Mouse (Mus musculus) lung, postnatal 0 days (tissue): ENCODE results near the gene C2cd4c. TPM values are rescaled to one million over a fixed set of nuclear protein-coding genes. Genes with fewer than 3 reads are reported as not detected.

Source experiments
- ATAC-seq: fragments of 200-750 bp; cut with Nextera tagmentation; 2 replicates; pipeline ENCODE4 v1.8.0; 2017; ENCODE audit warnings: moderate library complexity
- DNase-seq: peaks from one replicate; pipeline ENCODE4 v3.0.0-alpha.2; 2016; ENCODE audit warnings: low spot score
- H3K27ac ChIP-seq: fragments of 300-500 bp; sonication (generic); 2 replicates; pipeline ENCODE4 v1.5.1; 2014; ENCODE audit warnings: antibody characterized with exemption, mild to moderate bottlenecking, low read length, mixed read lengths
- H3K27me3 ChIP-seq: fragments of 300-500 bp; sonication (generic); replicated peaks from 2 replicates; pipeline ENCODE4 v1.6.1; 2014; ENCODE audit warnings: low read length, mixed read lengths; ENCODE audit not compliant: insufficient read depth
- H3K36me3 ChIP-seq: fragments of 300-500 bp; sonication (generic); 2 replicates; pipeline ENCODE4 v1.6.1; 2014; ENCODE audit warnings: low read length, mixed read lengths; ENCODE audit not compliant: insufficient read depth
- H3K4me1 ChIP-seq: fragments of 300-500 bp; sonication (generic); 2 replicates; pipeline ENCODE4 v1.6.1; 2014; ENCODE audit warnings: antibody characterized with exemption, low read depth, low read length, mixed read lengths; ENCODE audit not compliant: insufficient read depth
- H3K4me2 ChIP-seq: fragments of 300-500 bp; sonication (generic); replicated peaks from 2 replicates; pipeline ENCODE4 v1.6.1; 2014; ENCODE audit warnings: low read depth, mild to moderate bottlenecking, low read length, moderate library complexity, mixed read lengths
- H3K4me3 ChIP-seq: fragments of 300-500 bp; sonication (generic); 2 replicates; pipeline ENCODE4 v1.5.1; 2014; ENCODE audit warnings: low read depth, low read length
- H3K9ac ChIP-seq: fragments of 300-500 bp; sonication (generic); replicated peaks from 2 replicates; pipeline ENCODE4 v1.6.1; 2014; ENCODE audit warnings: low read depth, mild to moderate bottlenecking
- H3K9me3 ChIP-seq: fragments of 300-500 bp; sonication (generic); 2 replicates; pipeline ENCODE4 v1.6.1; 2016; ENCODE audit warnings: low read length, mixed read lengths
- CTCF ChIP-seq: IDR thresholded peaks from 2 replicates; pipeline ENCODE4 v1.5.1; 2016; ENCODE audit warnings: antibody characterized with exemption, mild to moderate bottlenecking
- EP300 ChIP-seq: IDR thresholded peaks from 2 replicates; pipeline ENCODE4 v1.6.1; 2016; ENCODE audit warnings: antibody characterized with exemption, mild to moderate bottlenecking, control low read depth
- WGBS: fragments of 180-500 bp; shearing (Covaris S2); extraction: QIAGEN DNeasy Blood & Tissue Kit; methylation state at CpG from one replicate; pipeline ENCODE4 v1.1.7; 2014; 5-methylcytosine and 5-hydroxymethylcytosine counted together
- polyA plus RNA-seq: library from polyadenylated mRNA; unstranded; fragments of >200 nt; fragmentation: Nextera tagmentation; extraction: Ambion mirVana; gene quantifications from 2 replicates; pipeline ENCODE4 v1.2.1, GENCODE M21; 2015

The C2cd4c gene
- polyA plus RNA-seq, 1 experiment from 2014 or later = not detected

DNA sequence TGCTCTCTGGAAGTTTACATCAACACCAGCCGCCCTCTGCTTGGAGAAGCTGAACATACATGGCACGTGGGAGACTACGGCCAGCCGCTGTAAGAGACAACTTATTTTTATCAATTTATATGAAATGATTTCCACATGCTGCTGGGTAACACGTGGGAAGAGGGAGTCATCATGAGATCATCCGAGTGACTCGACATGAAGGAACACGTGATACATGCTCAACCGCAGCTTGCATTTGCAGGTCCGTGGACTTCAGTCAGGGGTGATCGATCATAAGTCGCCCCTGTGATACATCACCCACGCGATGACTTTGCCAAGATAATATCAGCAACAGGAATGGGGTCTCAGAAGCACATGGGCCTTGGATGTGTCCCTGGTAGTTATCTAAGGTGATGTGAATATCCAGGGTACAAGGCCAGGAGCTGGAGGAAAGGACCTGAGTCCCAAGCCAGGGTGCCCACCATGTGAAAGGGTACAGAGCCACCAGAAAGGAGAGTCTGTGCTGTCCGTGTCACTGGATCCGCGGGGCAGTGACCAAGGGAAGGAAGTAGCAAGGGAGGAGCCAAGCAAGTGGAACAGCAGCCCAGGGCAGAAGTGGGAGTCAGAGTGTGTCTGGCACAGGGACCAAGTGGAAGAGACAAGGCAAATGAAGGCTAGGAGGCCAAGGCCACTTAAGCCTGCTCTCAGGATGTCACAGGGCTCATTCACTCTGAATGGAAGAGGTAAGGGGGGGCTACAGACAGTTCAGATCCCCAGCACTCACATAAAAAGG, 19.4 kb upstream of the C2cd4c start:
- no peak for ATAC-seq
- TF ChIP-seq EP300 (no peak), CTCF (no peak)
- Histone ChIP-seq H3K9me3 (no peaks in the 10 kb centered on the region), H3K4me1 (peaks cover 3% of the 10 kb centered on the region; the same call in 1 of the 2 replicates), H3K27me3 (peaks cover 7% of the 10 kb centered on the region; the same call in 1 of the 2 replicates), H3K4me2 (no peak overlapping the region), H3K27ac (no peak overlapping the region), H3K4me3 (no peak overlapping the region), H3K36me3 (no peaks in the 10 kb centered on the region), H3K9ac (no peak overlapping the region)
- DNase-seq = no peak
- WGBS = 76% methylated on average over 17 of the region's 17 CpGs

GRCm38 (mm10) chr10:79631432-79631831, 17.6 kb upstream of the C2cd4c start:
- Histone ChIP-seq H3K36me3 (no peaks in the 10 kb centered on the region), H3K4me3 (no peak overlapping the region), H3K4me2 (no peak overlapping the region), H3K27ac (no peak overlapping the region), H3K9ac (no peak overlapping the region), H3K4me1 (no peaks in the 10 kb centered on the region), H3K27me3 (no peaks in the 10 kb centered on the region; the same call in 1 of the 2 replicates), H3K9me3 (no peaks in the 10 kb centered on the region)
- no peak for ATAC-seq
- no peak for TF ChIP-seq EP300
- no peak for TF ChIP-seq CTCF
- no peak for DNase-seq
- 73% methylated on average over 4 of the region's 4 CpGs for WGBS

DNA sequence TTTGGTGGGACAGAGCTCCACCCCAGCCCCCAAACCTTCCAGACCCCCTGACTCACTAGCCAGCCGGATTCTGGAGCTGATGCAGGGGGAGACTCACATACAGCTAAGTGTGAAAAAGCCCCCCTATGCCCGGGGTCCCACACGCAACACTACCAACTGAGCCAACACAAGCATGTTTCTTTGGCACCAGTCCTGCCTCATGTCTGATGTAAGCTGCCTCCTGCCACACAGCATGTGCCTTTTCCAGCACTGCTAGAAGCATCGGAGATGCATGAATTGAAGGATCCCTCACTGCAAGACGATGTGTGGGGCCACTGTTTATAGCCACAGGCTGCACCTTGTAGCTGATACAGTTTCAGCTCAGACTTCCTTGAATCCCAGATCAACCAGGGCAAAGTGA, 14.6 kb upstream of the C2cd4c start:
- DNase-seq (no peak), ATAC-seq (no peak)
- Histone ChIP-seq H3K4me1 (no peaks in the 10 kb centered on the region), H3K36me3 (no peaks in the 10 kb centered on the region), H3K9me3 (no peaks in the 10 kb centered on the region), H3K9ac (no peak overlapping the region), H3K4me3 (no peak overlapping the region), H3K4me2 (no peak overlapping the region), H3K27me3 (no peaks in the 10 kb centered on the region), H3K27ac (no peak overlapping the region)
- TF ChIP-seq CTCF (no peak), EP300 (no peak)
- 76% methylated on average over 5 of the region's 5 CpGs for WGBS

DNA sequence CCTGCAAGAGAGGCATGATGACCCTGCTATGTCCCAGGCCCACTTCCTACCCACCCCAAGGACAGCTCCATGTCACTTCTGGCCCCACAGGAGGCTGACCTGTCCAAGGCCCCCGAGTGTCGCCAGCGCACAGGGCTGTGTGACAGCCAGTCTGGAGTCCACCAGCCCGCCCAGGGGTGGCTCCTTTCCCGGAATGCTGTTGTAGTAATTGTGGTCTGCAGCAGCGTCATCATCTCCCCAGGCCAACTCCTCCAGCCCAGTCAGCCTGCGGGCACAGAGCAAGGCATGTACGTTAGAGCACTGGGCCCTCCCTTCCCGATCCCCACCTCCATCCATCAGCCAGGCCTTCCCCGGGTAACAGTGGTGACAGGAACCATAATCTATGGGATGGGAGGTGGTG, 12.3 kb upstream of the C2cd4c start:
- WGBS = 80% methylated on average over 10 of the region's 10 CpGs
- no peaks in the 10 kb centered on the region for H3K4me1 ChIP-seq
- ATAC-seq (no peak), DNase-seq (no peak)
- H3K36me3 ChIP-seq = no peaks in the 10 kb centered on the region
- H3K27ac ChIP-seq = no peak overlapping the region
- H3K9me3 ChIP-seq = no peaks in the 10 kb centered on the region
- H3K4me3 ChIP-seq = no peak overlapping the region
- H3K27me3 ChIP-seq = no peaks in the 10 kb centered on the region
- no peak overlapping the region for H3K4me2 ChIP-seq
- H3K9ac ChIP-seq = no peak overlapping the region
- TF ChIP-seq CTCF = no peak
- no peak for TF ChIP-seq EP300

DNA sequence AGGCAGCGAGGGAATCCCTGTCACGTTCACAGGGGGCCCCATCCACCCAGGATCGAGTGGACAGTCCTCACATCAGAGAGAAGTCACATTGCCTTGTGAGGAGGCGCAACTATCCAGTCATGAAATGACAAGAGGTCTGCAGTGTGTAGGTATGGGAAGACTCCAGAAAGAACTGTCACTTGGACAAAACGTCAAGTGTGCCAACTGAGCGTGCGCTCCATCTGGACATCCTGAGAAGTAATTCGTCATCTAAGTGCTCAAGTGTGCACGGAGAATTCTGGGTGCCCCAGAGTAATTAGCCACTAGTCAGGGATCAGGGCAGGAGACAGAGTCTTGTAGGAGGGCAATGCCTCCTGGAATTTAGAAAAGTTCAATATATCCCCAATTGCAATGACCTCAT, 11.6 kb upstream of the C2cd4c start:
- Histone ChIP-seq H3K4me3 (no peak overlapping the region), H3K27me3 (no peaks in the 10 kb centered on the region), H3K4me2 (no peak overlapping the region), H3K4me1 (no peaks in the 10 kb centered on the region), H3K36me3 (no peaks in the 10 kb centered on the region), H3K9ac (no peak overlapping the region), H3K27ac (no peak overlapping the region), H3K9me3 (no peaks in the 10 kb centered on the region)
- DNase-seq (no peak), ATAC-seq (no peak)
- no peak for TF ChIP-seq EP300
- TF ChIP-seq CTCF = no peak
- WGBS = 57% methylated on average over 9 of the region's 9 CpGs

- H3K27ac ChIP-seq = no peak overlapping the region
- no peaks in the 10 kb centered on the region for H3K27me3 ChIP-seq
- no peaks in the 10 kb centered on the region for H3K9me3 ChIP-seq
- no peak overlapping the region for H3K4me2 ChIP-seq
- TF ChIP-seq CTCF = no peak
- TF ChIP-seq EP300 = no peak
- DNase-seq (no peak), ATAC-seq (no peak)
- no peaks in the 10 kb centered on the region for H3K4me1 ChIP-seq
- no peak overlapping the region for H3K9ac ChIP-seq
- H3K4me3 ChIP-seq = no peak overlapping the region
- 62% methylated on average over 12 of the region's 12 CpGs for WGBS
- H3K36me3 ChIP-seq = no peaks in the 10 kb centered on the region
These were observed 10.1 kb upstream of the C2cd4c start for GRCm38 (mm10) chr10:79623950-79624349.
